Mouse (Mus musculus) ovary, adult 2 months (tissue): Measurements from ENCODE around the gene Gm28891. TPM values are rescaled to one million over a fixed set of nuclear protein-coding genes. Genes with fewer than 3 reads are reported as not detected.

Experiments used
- polyA plus RNA-seq: library from polyadenylated mRNA; depleted of rRNA; stranded (reverse); fragments of >200 nt; gene quantifications from 2 replicates; pipeline ENCODE4 v1.2.3, GENCODE M21; 2012; rRNA removed

The Gm28891 gene
- polyA plus RNA-seq, result not detected in 2 replicates

GRCm38 (mm10) chrY:60240902-60241301 lies at the start of gene Gm28891:
Gene Gm28891, plus strand, starts transcription at chrY:60241202.

